In the genomic region with DNA sequence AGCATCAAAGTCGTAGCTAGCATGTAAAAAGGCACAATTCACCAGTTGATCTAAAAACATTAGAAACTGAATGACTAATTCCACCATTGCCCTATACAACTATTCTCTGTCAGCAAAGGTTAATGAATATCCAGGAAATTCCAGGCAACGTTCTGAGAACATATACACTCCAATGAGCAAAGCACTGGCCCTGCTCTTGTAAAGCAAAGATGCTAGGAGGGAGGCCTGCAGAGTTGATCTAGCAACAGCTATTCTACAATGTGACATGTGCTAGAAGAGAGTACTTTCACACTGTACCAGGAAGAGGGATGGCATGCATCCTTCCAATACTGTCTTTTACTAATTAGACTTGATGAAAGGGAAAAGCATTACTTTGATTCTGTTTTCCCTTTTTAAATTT, we compare ENCODE assay signal across 17 mouse cellular contexts.
"Had no signal": no experiment of that assay in that cellular context is flagged by ENCODE, and none has a peak within 500 bp of the region (broad histone marks: within the 10 kb centered on the region; RNA-seq: fewer than 3 reads in every experiment).

No protein-coding gene starts in this region.

- H3K36me3 ChIP-seq: lung, embryonic 15.5 days; midbrain, embryonic 12.5 days; midbrain, embryonic 15.5 days; neural tube, embryonic 12.5 days; stomach, embryonic 15.5 days had no signal

- DNase-seq: liver, postnatal 0 days; lung, adult 2 months; lung, postnatal 14 days; lung, postnatal 36 days; right cerebral cortex, postnatal 14 days; thymus, adult 2 months; thymus, postnatal 25 days; thymus, postnatal 4 days had no signal

- H3K4me3 ChIP-seq: lung, embryonic 15.5 days; megakaryocyte, embryonic 14.5 days; midbrain, embryonic 12.5 days; midbrain, embryonic 15.5 days; neural tube, embryonic 12.5 days; stomach, embryonic 15.5 days had no signal

- H3K27me3 ChIP-seq: lung, embryonic 15.5 days; megakaryocyte, embryonic 14.5 days; midbrain, embryonic 12.5 days; midbrain, embryonic 15.5 days; neural tube, embryonic 12.5 days; stomach, embryonic 15.5 days had no signal

- H3K4me2 ChIP-seq: lung, embryonic 15.5 days; midbrain, embryonic 12.5 days; midbrain, embryonic 15.5 days; neural tube, embryonic 12.5 days; stomach, embryonic 15.5 days had no signal

- H3K4me1 ChIP-seq: lung, embryonic 15.5 days; megakaryocyte, embryonic 14.5 days; midbrain, embryonic 12.5 days; neural tube, embryonic 12.5 days; stomach, embryonic 15.5 days had no signal

- H3K9me3 ChIP-seq: lung, embryonic 15.5 days; midbrain, embryonic 12.5 days; midbrain, embryonic 15.5 days; neural tube, embryonic 12.5 days; stomach, embryonic 15.5 days had no signal

- H3K9ac ChIP-seq: liver, postnatal 0 days; lung, embryonic 15.5 days; midbrain, embryonic 12.5 days; midbrain, embryonic 15.5 days; neural tube, embryonic 12.5 days; stomach, embryonic 15.5 days had no signal

- ATAC-seq: liver, postnatal 0 days; lung, postnatal 0 days; midbrain, embryonic 15.5 days had no signal

- H3K27ac ChIP-seq: lung, embryonic 15.5 days; macrophage; midbrain, embryonic 12.5 days; midbrain, embryonic 15.5 days; neural tube, embryonic 12.5 days; stomach, embryonic 15.5 days; stomach, postnatal 0 days had no signal
